Comparison of ENCODE assay signal across 26 mouse cellular contexts in the genomic region with DNA sequence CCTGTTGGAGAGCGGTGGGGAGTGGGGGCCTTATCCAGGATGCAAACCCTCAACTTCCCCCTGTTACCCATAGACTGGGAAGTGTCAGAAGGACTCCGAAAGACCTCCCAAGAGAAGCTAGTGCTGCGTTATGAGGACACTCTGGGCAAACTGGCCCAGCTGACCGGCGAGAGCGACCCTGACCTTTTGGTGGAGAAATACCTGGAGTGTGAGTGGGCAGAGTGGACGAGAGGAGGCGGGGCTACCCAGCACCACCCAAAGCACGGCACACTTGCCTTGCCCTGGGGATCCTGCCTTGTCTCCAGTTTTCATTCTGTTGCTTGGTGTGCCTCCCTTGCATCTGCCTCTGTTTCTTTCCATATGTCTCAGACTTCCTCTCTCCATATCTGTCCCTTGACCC. TPM values are rescaled to one million over a fixed set of nuclear protein-coding genes. Genes with fewer than 3 reads are reported as not detected.
"Had no signal": no experiment of that assay in that cellular context is flagged by ENCODE, and none has a peak within 500 bp of the region (broad histone marks: within the 10 kb centered on the region; RNA-seq: fewer than 3 reads in every experiment).

No protein-coding gene starts in this region.

- H3K27ac ChIP-seq: kidney, embryonic 15.5 days; limb, embryonic 10.5 days; limb, embryonic 13.5 days; liver, embryonic 12.5 days; liver, embryonic 15.5 days; lung, embryonic 15.5 days; midbrain, embryonic 10.5 days; midbrain, embryonic 13.5 days; neural tube, embryonic 13.5 days; stomach, embryonic 15.5 days had no signal

- H3K4me3 ChIP-seq: kidney, embryonic 15.5 days; limb, embryonic 10.5 days; limb, embryonic 13.5 days; liver, embryonic 12.5 days; liver, embryonic 15.5 days; lung, embryonic 15.5 days; megakaryocyte, embryonic 14.5 days; midbrain, embryonic 10.5 days; midbrain, embryonic 13.5 days; myocyte; neural tube, embryonic 13.5 days; stomach, embryonic 15.5 days had no signal

- DNase-seq: kidney, postnatal 10 days; kidney, postnatal 36 days; layer of hippocampus, postnatal 36 days; liver; lung, adult 18-20 months; lung, postnatal 10 days; lung, postnatal 36 days; retina, postnatal 1 day; right cerebral cortex, postnatal 25 days; spleen, adult 18-20 months; thymus, postnatal 25 days had no signal

- ATAC-seq: liver, embryonic 12.5 days; midbrain, embryonic 13.5 days; midbrain, embryonic 16.5 days had no signal

RNA-seq across cellular contexts. Expression of gene Syngr4, which starts 45.5 kb away (rescaled TPM):
- total RNA-seq: layer of hippocampus, postnatal 36 days; monocyte, adult 5-6 weeks; neutrophil, adult 5-6 weeks had no signal
